Mouse (Mus musculus) forebrain, embryonic 13.5 days (tissue): ENCODE measurements around the gene Col2a1. TPM values are rescaled to one million over a fixed set of nuclear protein-coding genes. Genes with fewer than 3 reads are reported as not detected.

Experiments used
- ATAC-seq: fragments of 200-750 bp; cut with Nextera tagmentation; 2 replicates; pipeline ENCODE4 v1.8.0; 2017
- H3K27ac ChIP-seq: fragments of 300-500 bp; sonication (generic); 2 replicates; pipeline ENCODE4 v1.5.1; 2015; ENCODE audit warnings: inconsistent platforms, mild to moderate bottlenecking, moderate library complexity
- H3K27me3 ChIP-seq: fragments of 300-500 bp; sonication (generic); 2 replicates; pipeline ENCODE4 v1.6.1; 2015; ENCODE audit warnings: mild to moderate bottlenecking, inconsistent platforms
- H3K36me3 ChIP-seq: fragments of 300-500 bp; sonication (generic); 2 replicates; pipeline ENCODE4 v1.6.1; 2015; ENCODE audit warnings: mild to moderate bottlenecking, inconsistent platforms; ENCODE audit not compliant: poor library complexity, severe bottlenecking
- H3K4me1 ChIP-seq: fragments of 300-500 bp; sonication (generic); 2 replicates; pipeline ENCODE4 v1.6.1; 2015; ENCODE audit warnings: inconsistent platforms
- H3K4me2 ChIP-seq: fragments of 300-500 bp; sonication (generic); 2 replicates; pipeline ENCODE4 v1.6.1; 2015; ENCODE audit warnings: inconsistent platforms, mild to moderate bottlenecking, moderate library complexity
- H3K4me3 ChIP-seq: fragments of 300-500 bp; sonication (generic); 2 replicates; pipeline ENCODE4 v1.5.1; 2015; ENCODE audit warnings: mild to moderate bottlenecking, inconsistent platforms
- H3K9ac ChIP-seq: fragments of 300-500 bp; sonication (generic); 2 replicates; pipeline ENCODE4 v1.6.1; 2015; ENCODE audit warnings: mild to moderate bottlenecking, inconsistent platforms
- H3K9me3 ChIP-seq: fragments of 300-500 bp; sonication (generic); replicated peaks from 2 replicates; pipeline ENCODE4 v1.6.1; 2016; ENCODE audit warnings: inconsistent platforms
- WGBS: fragments of 180-500 bp; shearing (Covaris S2); methylation state at CpG from one replicate; pipeline ENCODE4 v1.1.7; 2015; 5-methylcytosine and 5-hydroxymethylcytosine counted together
- polyA plus RNA-seq: library from polyadenylated mRNA; unstranded; fragments of >200 nt; fragmentation: Nextera tagmentation; extraction: Ambion mirVana; gene quantifications from 2 replicates; pipeline ENCODE4 v1.2.1, GENCODE M21; 2015

Col2a1 gene
- polyA plus RNA-seq, 1 experiment from 2014 or later: 31.8 TPM

DNA sequence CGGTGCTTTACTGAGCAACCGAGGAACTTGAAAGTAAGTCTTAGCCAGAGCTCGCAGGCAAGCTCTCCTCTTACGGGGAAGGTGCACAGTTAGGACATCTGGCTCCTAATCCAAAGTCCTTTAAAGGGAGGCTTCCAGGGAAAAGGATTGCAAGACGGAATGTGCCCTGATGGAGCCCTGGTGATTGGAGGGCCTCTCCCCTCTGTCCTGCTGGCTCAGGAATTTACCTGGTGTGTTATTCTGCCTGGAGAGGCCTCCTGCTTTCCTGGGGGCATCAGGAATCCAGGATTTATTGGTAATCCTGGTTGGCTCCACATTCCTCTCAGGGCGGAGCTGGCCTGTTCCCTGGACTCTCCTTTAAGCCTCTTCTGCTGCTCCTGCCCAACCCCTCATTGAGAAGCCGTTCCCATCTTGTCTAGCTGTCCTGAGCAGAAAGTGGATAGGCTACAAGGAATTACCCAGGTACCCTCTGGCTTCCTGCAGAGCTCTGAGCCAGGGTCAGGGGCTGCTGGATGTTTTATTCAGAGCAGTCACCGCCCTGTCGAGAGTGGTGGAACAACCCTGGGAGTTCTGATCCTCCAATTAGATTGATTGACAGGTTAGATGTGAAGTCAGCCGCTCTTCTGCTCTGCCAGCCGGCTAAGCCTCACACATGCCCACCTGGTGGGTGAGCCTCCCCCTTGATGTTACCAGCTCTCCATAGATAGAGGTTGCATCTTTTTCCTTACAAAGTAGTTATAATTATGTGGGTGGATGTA lies 31.1 kb downstream of the Col2a1 start:
- H3K9ac ChIP-seq: no peak overlapping the region
- 21% methylated on average over 11 of the region's 11 CpGs for WGBS
- ATAC-seq: peak; percentile 27; the same call in 1 of the 2 replicates

DNA sequence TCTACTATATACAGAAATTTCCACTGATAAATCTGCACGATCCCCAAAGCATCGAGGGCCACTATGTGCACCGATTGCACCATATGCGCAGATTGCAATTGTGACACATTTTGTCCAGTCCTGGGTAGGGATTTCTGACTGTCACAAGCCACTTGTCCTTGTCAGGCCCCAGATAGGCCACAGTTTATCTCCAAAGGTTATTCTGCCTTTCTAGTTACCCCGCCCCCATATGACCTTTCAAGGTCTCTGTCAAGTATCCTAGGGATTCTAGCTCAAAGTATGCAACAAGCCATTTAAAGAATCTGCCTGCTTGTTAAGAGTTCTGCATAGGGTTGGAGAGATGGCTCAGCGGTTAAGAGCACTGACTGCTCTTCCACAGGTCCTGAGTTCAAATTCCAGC lies 31.9 kb downstream of the Col2a1 start:
- Histone ChIP-seq H3K36me3 (peaks cover 27% of the 10 kb centered on the region), H3K4me2 (no peak overlapping the region), H3K4me1 (0 out of 2 replicates have a peak, but pooled peaks cover 7% of the 10 kb centered on the region), H3K27me3 (no peaks in the 10 kb centered on the region), H3K4me3 (no peak overlapping the region), H3K27ac (no peak overlapping the region), H3K9me3 (no peaks in the 10 kb centered on the region), H3K9ac (no peak overlapping the region)
- WGBS: 94% methylated on average over 6 of the region's 6 CpGs
- ATAC-seq: no peak

More for the DNA sequence above, 31.1 kb downstream of the Col2a1 start:
- H3K4me2 ChIP-seq: no peak overlapping the region
- H3K27me3 ChIP-seq: no peaks in the 10 kb centered on the region
- H3K4me3 ChIP-seq: no peak overlapping the region
- H3K9me3 ChIP-seq: no peaks in the 10 kb centered on the region; the same call in 1 of the 2 replicates
- no peak overlapping the region for H3K27ac ChIP-seq
- 0 out of 2 replicates have a peak, but pooled peaks cover 7% of the 10 kb centered on the region for H3K4me1 ChIP-seq
- H3K36me3 ChIP-seq: peaks cover 35% of the 10 kb centered on the region

DNA sequence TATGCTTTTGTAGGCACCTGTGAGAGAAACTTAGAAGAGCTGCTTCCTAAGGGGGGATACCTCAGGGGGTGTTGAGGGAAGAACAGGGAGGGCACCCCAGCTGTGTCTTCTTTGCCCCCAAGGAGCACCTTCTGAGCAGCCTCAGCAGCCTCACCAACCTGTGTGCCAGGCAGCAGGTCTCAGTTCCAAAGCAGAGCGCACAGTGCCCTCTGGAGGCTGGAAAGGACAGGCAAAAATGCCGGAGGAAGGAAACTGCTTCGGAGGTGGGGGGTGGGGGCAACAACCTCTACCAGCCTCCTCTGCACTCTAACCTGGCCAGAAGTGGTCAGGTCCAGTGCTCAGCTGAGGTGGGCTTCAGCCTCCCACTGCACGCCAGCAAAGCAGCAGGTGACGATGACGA lies 34.2 kb downstream of the Col2a1 start:
- H3K27ac ChIP-seq: no peak overlapping the region
- peaks cover 4% of the 10 kb centered on the region for H3K36me3 ChIP-seq
- H3K4me3 ChIP-seq: no peak overlapping the region
- no peaks in the 10 kb centered on the region for H3K27me3 ChIP-seq
- ATAC-seq: no peak
- peaks cover 14% of the 10 kb centered on the region; the same call in 1 of the 2 replicates for H3K4me1 ChIP-seq
- no peaks in the 10 kb centered on the region for H3K9me3 ChIP-seq
- H3K9ac ChIP-seq: no peak overlapping the region; the same call in 1 of the 2 replicates
- no peak overlapping the region for H3K4me2 ChIP-seq
- WGBS: 41% methylated on average over 6 of the region's 6 CpGs

DNA sequence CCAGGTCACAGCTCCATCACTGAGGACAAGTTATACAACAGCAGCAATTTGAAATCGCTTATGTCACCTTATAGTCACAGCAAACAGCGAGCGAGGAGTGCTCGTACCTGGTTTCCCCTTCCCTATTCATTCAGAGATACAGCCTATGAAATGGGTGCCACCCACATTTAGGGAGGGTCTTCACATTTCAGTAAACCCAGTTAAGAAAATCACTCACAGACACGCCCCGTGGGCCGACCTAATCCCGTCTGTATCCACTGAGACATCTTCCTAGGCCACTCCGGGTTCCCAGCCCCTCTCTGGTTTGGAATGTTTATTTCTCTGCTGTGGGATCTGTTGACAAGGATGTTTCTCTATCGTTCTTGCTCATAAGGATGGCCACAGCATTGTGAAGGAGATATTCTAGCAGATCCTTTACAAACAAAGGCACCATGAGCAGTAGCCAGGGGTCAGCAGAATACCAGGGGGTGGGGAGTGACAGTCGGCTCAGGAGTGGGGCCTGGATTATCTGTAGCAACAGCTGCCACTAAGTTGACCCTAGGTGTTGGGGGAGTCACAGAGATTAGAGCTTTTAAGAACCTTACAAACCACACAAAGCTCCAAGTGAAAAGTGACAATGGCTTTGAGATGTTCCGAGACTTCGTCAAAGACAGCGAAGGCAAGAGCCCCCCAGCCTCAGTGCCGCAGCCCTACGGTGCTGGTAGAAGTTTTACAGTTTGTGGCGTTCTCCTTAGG lies 39.0 kb downstream of the Col2a1 start:
- H3K27ac ChIP-seq: no peak overlapping the region
- peak overlapping the region; percentile 72 for H3K4me2 ChIP-seq
- H3K9me3 ChIP-seq: no peaks in the 10 kb centered on the region
- 52% methylated on average over 17 of the region's 17 CpGs for WGBS
- peak overlapping the region; percentile 74; the same call in 1 of the 2 replicates for H3K9ac ChIP-seq
- H3K27me3 ChIP-seq: no peaks in the 10 kb centered on the region
- H3K4me1 ChIP-seq: peaks cover 19% of the 10 kb centered on the region
- 0 out of 2 replicates have a peak overlapping the region, but pooled peaks have one; percentile 55 for H3K4me3 ChIP-seq
- no peaks in the 10 kb centered on the region; the same call in 1 of the 2 replicates for H3K36me3 ChIP-seq
- no peak for ATAC-seq

DNA sequence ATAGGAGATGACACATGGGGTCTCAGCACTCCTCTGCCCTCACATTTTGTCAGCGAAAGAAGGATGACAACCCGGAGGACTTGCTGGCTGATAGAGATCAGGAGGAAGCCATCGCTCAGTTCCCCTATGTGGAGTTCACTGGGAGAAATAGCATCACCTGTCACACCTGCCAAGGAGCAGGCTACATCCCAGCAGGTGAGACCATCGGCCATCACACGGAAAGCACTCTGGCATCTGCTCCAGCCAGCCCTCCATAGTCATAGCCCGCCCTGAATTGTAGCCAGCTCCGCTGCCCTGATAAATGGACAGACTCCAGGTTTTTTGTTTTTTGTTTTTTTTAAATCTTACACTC lies 39.7 kb downstream of the Col2a1 start:
- H3K27ac ChIP-seq: no peak overlapping the region; the same call in 1 of the 2 replicates
- H3K9ac ChIP-seq: peak overlapping the region; percentile 74
- no peaks in the 10 kb centered on the region; the same call in 1 of the 2 replicates for H3K36me3 ChIP-seq
- peaks cover 16% of the 10 kb centered on the region for H3K4me1 ChIP-seq
- H3K4me3 ChIP-seq: peak overlapping the region; percentile 55
- ATAC-seq: no peak
- no peaks in the 10 kb centered on the region for H3K9me3 ChIP-seq
- WGBS: 10% methylated on average over 7 of the region's 7 CpGs
- no peaks in the 10 kb centered on the region for H3K27me3 ChIP-seq
- H3K4me2 ChIP-seq: peak overlapping the region; percentile 72

DNA sequence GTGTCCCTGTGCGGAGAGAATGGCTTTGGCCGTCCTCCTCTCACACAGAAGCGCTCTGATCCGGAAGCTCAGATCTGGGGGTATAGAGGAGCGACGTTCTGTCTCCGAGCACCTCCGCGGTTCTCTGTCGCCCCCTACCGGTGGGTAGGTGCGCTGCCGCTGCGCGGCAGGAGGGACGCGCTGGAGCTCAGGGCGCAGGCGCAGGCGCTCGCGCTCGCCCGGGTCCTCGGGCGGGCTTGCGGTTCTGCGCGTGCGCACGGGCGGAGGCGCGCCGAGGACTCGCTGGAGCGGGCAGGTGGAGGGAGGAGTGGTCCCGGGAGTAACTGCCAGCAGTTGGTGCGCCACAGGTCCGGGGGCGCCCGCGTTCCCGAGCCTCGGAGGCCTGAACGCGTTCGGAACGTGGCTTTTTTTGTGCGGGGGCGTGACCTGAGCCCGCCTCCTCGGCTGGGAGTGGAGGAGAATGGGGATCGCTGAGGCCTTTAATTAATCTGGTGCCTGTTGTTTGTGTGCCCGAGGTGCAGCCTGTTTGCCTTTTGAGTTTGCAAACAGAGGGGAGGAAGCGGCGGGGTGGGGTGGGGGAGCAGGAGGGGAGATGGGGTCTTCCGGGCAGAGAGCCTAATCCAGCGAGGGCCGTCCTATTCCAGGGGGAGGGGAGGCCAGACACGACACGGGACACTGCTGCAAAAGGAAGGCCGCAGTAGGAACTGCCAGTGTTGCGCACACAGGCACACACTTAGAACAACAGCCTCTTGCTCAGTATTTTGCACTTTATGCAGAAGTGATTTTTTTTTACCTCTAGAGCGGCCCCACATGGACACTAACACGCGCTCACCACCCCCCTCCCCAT lies 40.3 kb downstream of the Col2a1 start, which contains the start of gene Tmem106c:
Gene Tmem106c, plus strand, starts transcription at position 212 of the 847 bp plus-strand sequence.
- Histone ChIP-seq H3K27ac (peak within 1 kb of the TSS; percentile 80), H3K4me3 (peak within 1 kb of the TSS; percentile 55), H3K4me2 (peak within 1 kb of the TSS; percentile 72), H3K27me3 (no peaks in the 10 kb centered on the region), H3K36me3 (no peaks in the 10 kb centered on the region; the same call in 1 of the 2 replicates), H3K9me3 (no peaks in the 10 kb centered on the region), H3K9ac (peak within 1 kb of the TSS; percentile 74), H3K4me1 (peaks cover 16% of the 10 kb centered on the region)
- under 1% methylated on average over 67 of the region's 67 CpGs for WGBS
- peak; percentile 95 for ATAC-seq

DNA sequence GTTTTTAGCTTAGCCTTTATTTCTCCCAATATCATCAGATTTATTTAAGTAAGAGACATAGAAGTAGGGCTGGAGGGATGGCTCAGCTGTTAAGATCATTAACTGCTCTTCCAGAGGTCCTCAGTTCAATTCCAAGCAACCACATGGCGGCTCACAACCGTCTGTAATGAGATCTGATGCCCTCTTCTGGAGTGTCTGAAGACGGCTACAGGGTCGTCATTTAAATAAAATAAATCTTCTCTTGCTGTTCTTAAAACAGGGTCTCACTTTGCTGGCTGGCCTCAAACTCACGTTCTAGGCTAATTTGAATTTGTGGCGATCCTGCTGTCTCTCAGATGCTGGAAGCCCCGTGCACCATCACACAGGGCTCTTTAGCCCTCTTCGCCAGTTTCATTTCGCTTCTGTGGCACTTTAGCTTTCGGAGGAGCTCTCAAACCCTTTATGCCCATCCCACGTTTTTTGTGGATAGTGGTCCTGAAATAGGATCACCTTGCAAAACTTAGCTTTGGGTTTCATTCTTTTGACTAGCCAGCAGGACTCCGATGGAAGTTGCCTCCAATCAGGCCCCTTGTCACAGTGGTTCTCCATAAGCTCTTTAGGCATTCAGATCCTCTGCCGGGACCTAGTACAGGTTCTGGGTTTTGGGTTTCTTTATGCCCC lies 41.0 kb downstream of the Col2a1 start:
- no peaks in the 10 kb centered on the region for H3K9me3 ChIP-seq
- H3K9ac ChIP-seq: peak overlapping the region; percentile 74
- peak overlapping the region; percentile 55 for H3K4me3 ChIP-seq
- ATAC-seq: peak; percentile 19
- no peaks in the 10 kb centered on the region for H3K27me3 ChIP-seq
- H3K27ac ChIP-seq: peak overlapping the region; percentile 80; the same call in 1 of the 2 replicates
- WGBS: 11% methylated on average over 13 of the region's 13 CpGs
- peak overlapping the region; percentile 72 for H3K4me2 ChIP-seq
- no peaks in the 10 kb centered on the region for H3K36me3 ChIP-seq
- peaks cover 16% of the 10 kb centered on the region for H3K4me1 ChIP-seq

DNA sequence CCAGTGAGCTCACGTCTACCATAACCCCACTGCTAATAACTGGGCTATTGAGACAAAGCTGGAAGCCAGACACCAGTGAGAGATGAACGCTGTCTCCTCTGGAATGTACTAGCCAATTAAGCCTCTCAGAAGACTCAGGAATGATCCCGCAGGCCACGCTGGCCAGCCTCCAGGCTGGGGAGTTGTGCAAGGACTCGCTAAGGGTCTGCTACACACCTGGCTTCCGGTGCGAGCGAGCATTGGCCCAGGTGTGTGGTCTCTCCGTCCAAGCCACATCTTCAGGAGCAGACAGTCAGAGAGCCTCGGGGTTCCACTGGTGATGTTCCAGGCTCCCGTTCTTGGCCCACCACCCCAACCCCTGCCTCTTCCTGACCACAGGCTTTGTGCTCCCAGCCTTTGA lies 48.1 kb downstream of the Col2a1 start:
- WGBS: 62% methylated on average over 11 of the region's 11 CpGs
- no peak overlapping the region for H3K9ac ChIP-seq
- no peak overlapping the region for H3K27ac ChIP-seq
- H3K36me3 ChIP-seq: no peaks in the 10 kb centered on the region
- no peak for ATAC-seq
- peaks cover 7% of the 10 kb centered on the region; the same call in 1 of the 2 replicates for H3K27me3 ChIP-seq
- H3K4me2 ChIP-seq: no peak overlapping the region
- no peak overlapping the region for H3K4me3 ChIP-seq
- H3K9me3 ChIP-seq: no peaks in the 10 kb centered on the region
- peaks cover 11% of the 10 kb centered on the region; the same call in 1 of the 2 replicates for H3K4me1 ChIP-seq

DNA sequence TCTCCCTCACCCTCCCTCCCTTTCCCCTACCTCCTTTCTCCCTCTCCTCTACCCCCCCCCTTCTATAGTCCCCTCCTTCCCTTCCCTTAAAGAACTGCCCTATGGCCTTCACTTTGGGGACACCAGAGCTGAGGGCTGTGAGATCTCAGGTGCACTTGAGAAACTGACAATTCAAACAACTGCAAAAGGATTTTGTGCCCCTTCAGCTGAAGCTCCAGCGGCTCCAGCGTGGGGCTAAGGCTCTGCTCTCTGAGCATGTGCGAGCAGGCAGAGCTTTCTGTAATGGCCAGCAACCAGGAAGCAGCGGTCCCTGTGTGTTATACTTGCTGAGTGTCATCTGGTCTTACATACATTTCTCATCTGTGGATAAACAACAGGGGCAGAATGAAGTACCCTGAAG lies 48.8 kb downstream of the Col2a1 start:
- H3K36me3 ChIP-seq: no peaks in the 10 kb centered on the region
- H3K27me3 ChIP-seq: peaks cover 7% of the 10 kb centered on the region; the same call in 1 of the 2 replicates
- H3K4me2 ChIP-seq: no peak overlapping the region
- H3K4me1 ChIP-seq: peaks cover 11% of the 10 kb centered on the region; the same call in 1 of the 2 replicates
- no peaks in the 10 kb centered on the region for H3K9me3 ChIP-seq
- no peak overlapping the region for H3K4me3 ChIP-seq
- no peak overlapping the region for H3K9ac ChIP-seq
- H3K27ac ChIP-seq: no peak overlapping the region
- ATAC-seq: no peak
- 13% methylated on average over 4 of the region's 4 CpGs for WGBS

DNA sequence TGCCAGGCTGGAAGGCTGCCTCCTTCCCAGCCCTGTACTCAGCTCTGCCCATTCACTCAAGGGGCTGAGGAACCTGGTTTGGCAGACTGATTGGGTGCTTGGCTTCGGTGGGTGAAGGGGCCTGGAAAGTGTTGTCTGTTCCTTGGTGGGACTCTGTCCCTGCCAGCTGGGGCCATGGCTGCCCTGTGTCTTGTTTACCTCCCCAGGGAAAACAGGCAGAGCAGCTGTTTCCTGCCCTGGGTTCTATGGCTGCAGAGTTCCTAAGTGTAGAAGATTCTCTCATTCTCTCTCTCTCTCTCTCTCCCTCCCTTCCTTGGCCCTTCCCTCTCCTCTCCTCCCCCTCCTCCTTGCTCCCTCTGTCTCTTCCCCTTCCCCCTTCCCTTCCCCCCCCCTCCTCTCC lies 49.2 kb downstream of the Col2a1 start:
- H3K4me3 ChIP-seq: no peak overlapping the region
- no peaks in the 10 kb centered on the region for H3K36me3 ChIP-seq
- no peak overlapping the region for H3K9ac ChIP-seq
- peaks cover 7% of the 10 kb centered on the region; the same call in 1 of the 2 replicates for H3K27me3 ChIP-seq
- 64% methylated on average over 1 of the region's 1 CpGs for WGBS
- no peaks in the 10 kb centered on the region for H3K9me3 ChIP-seq
- H3K27ac ChIP-seq: no peak overlapping the region
- ATAC-seq: no peak
- H3K4me2 ChIP-seq: no peak overlapping the region
- peaks cover 11% of the 10 kb centered on the region; the same call in 1 of the 2 replicates for H3K4me1 ChIP-seq

DNA sequence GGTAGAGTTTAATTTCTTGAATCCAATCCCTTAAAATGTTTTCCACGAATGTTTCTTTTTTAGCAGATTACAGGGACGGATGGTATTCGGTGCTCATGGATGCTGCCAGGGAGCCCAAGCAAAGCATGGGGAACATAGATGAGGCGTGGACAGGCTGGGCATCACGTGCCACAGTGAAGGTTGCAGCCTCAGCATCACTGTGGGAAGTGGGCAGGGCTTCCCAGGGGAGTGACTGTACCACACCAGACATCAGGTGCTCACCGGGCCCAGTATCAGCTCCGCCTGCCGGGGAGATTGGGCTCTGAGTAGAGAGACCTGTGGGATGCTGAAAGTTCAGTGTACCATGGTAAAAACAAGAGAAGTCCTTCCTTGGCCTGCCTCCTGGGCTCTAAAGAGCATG lies 49.8 kb downstream of the Col2a1 start:
- peaks cover 11% of the 10 kb centered on the region; the same call in 1 of the 2 replicates for H3K4me1 ChIP-seq
- H3K27ac ChIP-seq: no peak overlapping the region
- H3K36me3 ChIP-seq: no peaks in the 10 kb centered on the region
- H3K4me2 ChIP-seq: no peak overlapping the region
- 85% methylated on average over 8 of the region's 8 CpGs for WGBS
- no peak for ATAC-seq
- no peak overlapping the region for H3K9ac ChIP-seq
- no peak overlapping the region for H3K4me3 ChIP-seq
- peaks cover 7% of the 10 kb centered on the region; the same call in 1 of the 2 replicates for H3K27me3 ChIP-seq
- no peaks in the 10 kb centered on the region for H3K9me3 ChIP-seq
